Mouse (Mus musculus) adrenal gland, postnatal 36 days (tissue): ENCODE data around the gene Atg7. TPM values are rescaled to one million over a fixed set of nuclear protein-coding genes. Genes with fewer than 3 reads are reported as not detected.

ENCODE experiments used
- DNase-seq, 2 experiments: peaks; one replicate each; pipeline ENCODE4 v3.0.0; 2021; ENCODE audit warnings: mixed read lengths in 1 of 2
- long read RNA-seq, 2 experiments: library from polyadenylated mRNA; stranded (forward); transcript quantifications; one replicate each; pipeline ENCODE4 v2.0.0; 2021; ENCODE audit warnings: borderline sequencing depth in 2 of 2
- total RNA-seq, 2 experiments: library from RNA; stranded (reverse); gene quantifications; 2 replicates each; pipeline ENCODE4 v1.2.3; 2021

Atg7 gene
- total RNA-seq = 10 to 100 TPM; 28.4 to 31.7 TPM
- long read RNA-seq, experiment 1, transcript Atg7-201 (19 exons, 3,761 nt) = major isoform, 17 of 31 reads
- long read RNA-seq, experiment 1, partial matches to known transcripts = 6 of 31 reads
- long read RNA-seq, experiment 1, other reads (novel, unspliced or antisense) = 7 of 31 reads
- long read RNA-seq, experiment 2, partial matches to known transcripts = 2 of 3 reads
- long read RNA-seq, experiment 2, other reads (novel, unspliced or antisense) = 0 of 3 reads

- DNase-seq = peak; percentile 94
Measured at GRCm38 (mm10) chr6:114642601-114643528, at the start of gene Atg7. Gene Atg7, plus strand, starts transcription at chr6:114643097.

GRCm38 (mm10) chr6:114614076-114614475, 28.8 kb upstream of the Atg7 start:
- peak; percentile 67 to 72 for DNase-seq

GRCm38 (mm10) chr6:114633886-114634285, 9.0 kb upstream of the Atg7 start:
- peak in 1 of 2 experiments; percentile 12 for DNase-seq

GRCm38 (mm10) chr6:114643716-114644115, 819 bp downstream of the Atg7 start:
- DNase-seq = no peak

GRCm38 (mm10) chr6:114644531-114644930, 1.6 kb downstream of the Atg7 start:
- no peak for DNase-seq

- no peak for DNase-seq
Measured at GRCm38 (mm10) chr6:114646201-114646600, 3.3 kb downstream of the Atg7 start.

- no peak for DNase-seq
Measured at GRCm38 (mm10) chr6:114647011-114647410, 4.1 kb downstream of the Atg7 start.

GRCm38 (mm10) chr6:114648352-114649030, 5.6 kb downstream of the Atg7 start:
- no peak for DNase-seq

- peak in 1 of 2 experiments; percentile 16 for DNase-seq
Measured at GRCm38 (mm10) chr6:114652209-114652608, 9.3 kb downstream of the Atg7 start.

GRCm38 (mm10) chr6:114656826-114657600, 14.1 kb downstream of the Atg7 start:
- DNase-seq = no peak

- DNase-seq = no peak
Measured at GRCm38 (mm10) chr6:114657807-114658206, 14.9 kb downstream of the Atg7 start.

- no peak for DNase-seq
Measured at GRCm38 (mm10) chr6:114659278-114659991, 16.5 kb downstream of the Atg7 start.

- DNase-seq = no peak
Measured at GRCm38 (mm10) chr6:114659992-114660800, 17.3 kb downstream of the Atg7 start.

GRCm38 (mm10) chr6:114663707-114664106, 20.8 kb downstream of the Atg7 start:
- DNase-seq = no peak

- DNase-seq = peak in 1 of 2 experiments; percentile 9
Measured at GRCm38 (mm10) chr6:114664716-114665115, 21.8 kb downstream of the Atg7 start.

GRCm38 (mm10) chr6:114667518-114667917, 24.6 kb downstream of the Atg7 start:
- DNase-seq = no peak

GRCm38 (mm10) chr6:114674771-114675170, 31.9 kb downstream of the Atg7 start:
- no peak for DNase-seq

GRCm38 (mm10) chr6:114676091-114676490, 33.2 kb downstream of the Atg7 start:
- peak; percentile 15 to 33 for DNase-seq

- DNase-seq = no peak
Measured at GRCm38 (mm10) chr6:114682092-114682711, 39.3 kb downstream of the Atg7 start.

GRCm38 (mm10) chr6:114683741-114684140, 40.8 kb downstream of the Atg7 start:
- no peak for DNase-seq
